Mouse (Mus musculus) MEL (cell line): ENCODE data around the gene Cep170. TPM values are rescaled to one million over a fixed set of nuclear protein-coding genes. Genes with fewer than 3 reads are reported as not detected.

Experiments
- DNase-seq: peaks from one replicate; pipeline ENCODE4 v3.0.0; 2011; ENCODE audit warnings: low read depth, low spot score
- H3K27ac ChIP-seq: 2 replicates; pipeline ENCODE4 v1.5.1; 2012; ENCODE audit warnings: low read depth, mild to moderate bottlenecking, control low read depth, low read length, moderate library complexity; ENCODE audit not compliant: control insufficient read depth
- H3K27me3 ChIP-seq, 2 experiments: fragments of 150-350 bp in 1 of 2; sonication (generic) in 1 of 2; 2 replicates each; pipeline ENCODE4 v1.6.1; 2012; ENCODE audit warnings: low read length in 2 of 2, mild to moderate bottlenecking in 2 of 2, improper control_type of control experiment in 1 of 2, moderate library complexity in 1 of 2; ENCODE audit not compliant: insufficient read depth in 2 of 2, control insufficient read depth in 1 of 2
- H3K36me3 ChIP-seq, 2 experiments: 2 replicates each; pipeline ENCODE4 v1.6.1; 2012 to 2014; ENCODE audit warnings: low read length in 2 of 2, improper control_type of control experiment in 1 of 2, inconsistent platforms in 1 of 2, mild to moderate bottlenecking in 1 of 2; ENCODE audit not compliant: insufficient read depth in 2 of 2, control insufficient read depth in 1 of 2
- H3K4me1 ChIP-seq, 2 experiments: fragments of 150-350 bp in 1 of 2; sonication (generic) in 1 of 2; 2 replicates each; pipeline ENCODE4 v1.6.1; 2012; ENCODE audit warnings: low read length in 2 of 2, improper control_type of control experiment in 1 of 2, mild to moderate bottlenecking in 1 of 2; ENCODE audit not compliant: insufficient read depth in 2 of 2, control insufficient read depth in 1 of 2
- H3K4me3 ChIP-seq, 2 experiments: fragments of 150-350 bp in 1 of 2; sonication (generic) in 1 of 2; 2 replicates each; pipeline ENCODE4 v1.5.1; 2012; ENCODE audit warnings: low read depth in 2 of 2, low read length in 2 of 2, mild to moderate bottlenecking in 2 of 2, moderate library complexity in 2 of 2, control low read depth in 1 of 2, improper control_type of control experiment in 1 of 2; ENCODE audit not compliant: control insufficient read depth in 1 of 2, insufficient read depth in 1 of 2
- H3K79me2 ChIP-seq: 2 replicates; pipeline ENCODE4 v1.6.1; 2012; ENCODE audit warnings: mild to moderate bottlenecking, low read length, moderate library complexity; ENCODE audit not compliant: control insufficient read depth, poor library complexity, insufficient read depth
- H3K9ac ChIP-seq: 2 replicates; pipeline ENCODE4 v1.6.1; 2012; ENCODE audit warnings: low read depth, mild to moderate bottlenecking, control low read depth, low read length, moderate library complexity; ENCODE audit not compliant: control insufficient read depth, poor library complexity, severe bottlenecking
- H3K9me3 ChIP-seq: fragments of 150-350 bp; sonication (generic); replicated peaks from 2 replicates; pipeline ENCODE4 v1.6.1; 2012; ENCODE audit warnings: mild to moderate bottlenecking, low read length, improper control_type of control experiment, moderate library complexity; ENCODE audit not compliant: insufficient read depth
- BHLHE40 ChIP-seq: IDR thresholded peaks from 2 replicates; pipeline ENCODE4 v1.6.1; 2012; ENCODE audit warnings: low read depth, mild to moderate bottlenecking, inconsistent platforms, low read length, improper control_type of control experiment, borderline replicate concordance
- CTCF ChIP-seq, 3 experiments: IDR thresholded peaks in 2 of 3; conservative IDR thresholded peaks in 1 of 3; 2 replicates each; pipeline ENCODE4 v1.5.1; 2011 to 2012; ENCODE audit warnings: low read length in 3 of 3, low read depth in 2 of 3, mild to moderate bottlenecking in 2 of 3, improper control_type of control experiment in 1 of 3, inconsistent platforms in 1 of 3, mixed read lengths in 1 of 3, moderate library complexity in 1 of 3; ENCODE audit not compliant: control insufficient read depth in 1 of 3, insufficient read depth in 1 of 3, poor library complexity in 1 of 3, severe bottlenecking in 1 of 3
- E2F4 ChIP-seq: IDR thresholded peaks from 2 replicates; pipeline ENCODE4 v1.6.1; 2011; ENCODE audit warnings: low read depth, low read length, improper control_type of control experiment, borderline replicate concordance
- EP300 ChIP-seq, 2 experiments: IDR thresholded peaks; 2 replicates each; pipeline ENCODE4 v1.6.1; 2011; ENCODE audit warnings: improper control_type of control experiment in 2 of 2, low read length in 2 of 2, low read depth in 1 of 2, mild to moderate bottlenecking in 1 of 2
- ETS1 ChIP-seq: IDR thresholded peaks from 2 replicates; pipeline ENCODE4 v1.6.1; 2012; ENCODE audit warnings: low read depth, mild to moderate bottlenecking, inconsistent platforms, low read length, improper control_type of control experiment, moderate library complexity
- JUND ChIP-seq: IDR thresholded peaks from 2 replicates; pipeline ENCODE4 v1.6.1; 2011; ENCODE audit warnings: low read depth, mild to moderate bottlenecking, improper control_type of control experiment, low read length
- MAFK ChIP-seq: IDR thresholded peaks from 2 replicates; pipeline ENCODE4 v1.6.1; 2011; ENCODE audit warnings: low read depth, mild to moderate bottlenecking, low read length, improper control_type of control experiment, borderline replicate concordance
- MXI1 ChIP-seq: IDR thresholded peaks from 2 replicates; pipeline ENCODE4 v1.6.1; 2011; ENCODE audit warnings: mild to moderate bottlenecking, low read depth, low read length, improper control_type of control experiment
- MYC ChIP-seq: IDR thresholded peaks from 2 replicates; pipeline ENCODE4 v1.6.1; 2011; ENCODE audit warnings: low read depth, mild to moderate bottlenecking, low read length, improper control_type of control experiment, moderate library complexity
- NELFE ChIP-seq: IDR thresholded peaks from 2 replicates; pipeline ENCODE4 v1.6.1; 2011; ENCODE audit warnings: low read depth, low read length, improper control_type of control experiment
- NRF1 ChIP-seq: IDR thresholded peaks from 2 replicates; pipeline ENCODE4 v1.6.1; 2014; ENCODE audit warnings: low read depth, mild to moderate bottlenecking, inconsistent platforms, low read length, improper control_type of control experiment, moderate library complexity; ENCODE audit not compliant: poor library complexity, insufficient read depth, severe bottlenecking
- POLR2AphosphoS2 ChIP-seq: IDR thresholded peaks from 2 replicates; pipeline ENCODE4 v1.6.1; 2011; ENCODE audit warnings: low read length, improper control_type of control experiment
- RAD21 ChIP-seq: IDR thresholded peaks from 2 replicates; pipeline ENCODE4 v1.6.1; 2011; ENCODE audit warnings: mild to moderate bottlenecking, low read depth, low read length, improper control_type of control experiment
- SIN3A ChIP-seq: IDR thresholded peaks from 2 replicates; pipeline ENCODE4 v1.6.1; 2012; ENCODE audit warnings: low read length, improper control_type of control experiment, inconsistent platforms
- TAL1 ChIP-seq: IDR thresholded peaks from 2 replicates; pipeline ENCODE4 v1.6.1; 2012; ENCODE audit warnings: mild to moderate bottlenecking, inconsistent platforms, low read length, moderate library complexity, mixed read lengths
- TCF12 ChIP-seq: IDR thresholded peaks from 2 replicates; pipeline ENCODE4 v1.6.1; 2014; ENCODE audit warnings: low read depth, mild to moderate bottlenecking, inconsistent platforms, low read length, improper control_type of control experiment, moderate library complexity
- USF1 ChIP-seq: IDR thresholded peaks from 2 replicates; pipeline ENCODE4 v1.6.1; 2014; ENCODE audit warnings: low read depth, mild to moderate bottlenecking, inconsistent platforms, low read length, improper control_type of control experiment, moderate library complexity
- ZNF384 ChIP-seq: IDR thresholded peaks from 2 replicates; pipeline ENCODE4 v1.6.1; 2012; ENCODE audit warnings: low read depth, mild to moderate bottlenecking, inconsistent platforms, low read length, improper control_type of control experiment
- polyA plus RNA-seq, 2 experiments: library from polyadenylated mRNA; stranded (reverse) in 1 of 2; unstranded in 1 of 2; fragments of >175 nt in 1 of 2; fragments of >200 nt in 1 of 2; gene quantifications; 2 replicates each; pipeline versions ENCODE4 v1.2.1 to v1.2.4; 2012; ENCODE audit warnings: low replicate concordance in 2 of 2, low read depth in 1 of 2; ENCODE audit not compliant: insufficient read length in 2 of 2, insufficient read depth in 1 of 2, missing spikeins in 1 of 2
- total RNA-seq: library from RNA; depleted of rRNA; stranded (reverse); fragments of 300-350 nt; gene quantifications from 2 replicates; pipeline ENCODE4 v1.2.3, GENCODE M21; 2012

Gene Cep170
- total and polyA plus RNA-seq, 3 experiments = 9.2 to 423 (median 13.9) TPM

- Histone ChIP-seq H3K79me2 (peaks cover 18% of the 10 kb centered on the region), H3K4me3 (no peak overlapping the region), H3K4me1 (peaks cover 15 to 31% of the 10 kb centered on the region in 2 experiments)
- TF ChIP-seq MXI1 = no peak
- TF ChIP-seq CTCF (IDR thresholded peaks at IDR 0.05 in 2 of 3, conservative IDR thresholded peaks at IDR 0.05 in 1 of 3; ENCODE audit: control insufficient read depth in 1 of 3, insufficient read depth in 1 of 3, low read depth in 2 of 3, low read length in 3 of 3, poor library complexity in 1 of 3, severe bottlenecking in 1 of 3) = no peak
- no peak for TF ChIP-seq MAFK
- TF ChIP-seq POLR2AphosphoS2 = no peak
- no peak for TF ChIP-seq RAD21
- no peak for TF ChIP-seq MYC
- no peak for TF ChIP-seq BHLHE40
- TF ChIP-seq TCF12 = no peak
- no peak for TF ChIP-seq SIN3A
- TF ChIP-seq TAL1 = no peak
- TF ChIP-seq ZNF384 = no peak
- no peak for TF ChIP-seq JUND
- TF ChIP-seq NELFE = no peak
- TF ChIP-seq, all 39 proteins: peak for 0
- Histone ChIP-seq H3K36me3 (peaks cover 0 to 24% of the 10 kb centered on the region in 2 experiments; a peak in 2 of 4 replicates), H3K9ac (no peak overlapping the region), H3K27me3 (no peaks in the 10 kb centered on the region), H3K9me3 (no peaks in the 10 kb centered on the region), H3K27ac (no peak overlapping the region)
- no peak for DNase-seq
These were observed 18.2 kb upstream of the Cep170 start for GRCm38 (mm10) chr1:176832071-176832470.

- H3K27ac ChIP-seq = no peak overlapping the region
- peaks cover 0 to 32% of the 10 kb centered on the region in 2 experiments; a peak in 2 of 4 replicates for H3K36me3 ChIP-seq
- TF ChIP-seq NELFE = no peak
- TF ChIP-seq EP300 (IDR thresholded peaks at IDR 0.05; ENCODE audit: low read depth in 1 of 2, low read length in 2 of 2) = no peak
- no peak for TF ChIP-seq USF1
- no peak for TF ChIP-seq POLR2AphosphoS2
- no peak for TF ChIP-seq E2F4
- no peak for TF ChIP-seq NRF1
- no peak for TF ChIP-seq ETS1
- no peak for TF ChIP-seq MYC
- TF ChIP-seq, all 39 proteins: peak for 0
- Histone ChIP-seq H3K9me3 (no peaks in the 10 kb centered on the region), H3K9ac (no peak overlapping the region), H3K4me3 (no peak overlapping the region), H3K4me1 (peaks cover 14 to 31% of the 10 kb centered on the region in 2 experiments), H3K27me3 (no peaks in the 10 kb centered on the region), H3K79me2 (no peaks in the 10 kb centered on the region)
- DNase-seq = no peak
These were observed 14.8 kb upstream of the Cep170 start for GRCm38 (mm10) chr1:176828666-176829065.
